Mouse (Mus musculus): Measurements from ENCODE around the gene Zdhhc18.
A peak's percentile ranks its signal among the peaks of the same experiment; 100 is the strongest.

Zdhhc18 gene

DNA sequence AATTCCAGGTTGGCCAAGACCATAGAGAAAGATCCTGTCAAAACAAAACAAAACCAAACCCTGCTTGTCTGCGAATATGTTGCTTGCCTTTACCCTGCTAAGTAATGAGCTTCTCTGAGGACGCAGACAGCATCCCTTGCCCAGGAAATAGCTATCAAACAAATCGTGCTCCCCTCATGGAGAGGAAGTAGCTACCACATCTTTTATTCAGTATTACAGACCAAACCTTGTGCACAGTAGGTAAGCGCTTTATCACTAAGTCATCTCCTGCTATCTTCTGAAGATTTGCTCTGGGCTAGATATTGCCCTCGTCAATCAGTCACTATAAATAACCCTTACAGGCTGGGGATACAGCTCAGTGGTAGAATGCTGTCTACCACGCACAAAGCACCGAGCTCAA lies 20.8 kb downstream of the Zdhhc18 start:
- DNase-seq = no peak

DNA sequence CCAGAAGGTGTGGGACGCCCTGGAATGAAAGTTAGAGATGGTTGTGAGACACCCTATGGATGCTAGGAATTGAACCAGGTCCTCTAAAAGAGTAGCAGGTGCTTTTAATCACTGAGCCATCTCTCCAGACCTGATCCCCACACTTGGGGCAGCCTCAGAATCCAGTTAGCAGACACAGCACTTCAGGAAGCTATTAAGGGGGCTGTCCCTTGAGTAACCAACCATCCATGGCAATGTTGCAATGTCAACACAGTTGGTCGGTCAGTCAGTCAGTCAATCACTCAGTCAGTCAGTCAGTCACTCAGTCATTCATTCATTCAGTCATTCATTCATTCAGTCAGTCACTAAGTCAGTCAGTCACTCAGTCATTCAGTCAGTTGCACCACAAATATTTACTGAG lies 21.4 kb downstream of the Zdhhc18 start:
- no peak for DNase-seq

DNA sequence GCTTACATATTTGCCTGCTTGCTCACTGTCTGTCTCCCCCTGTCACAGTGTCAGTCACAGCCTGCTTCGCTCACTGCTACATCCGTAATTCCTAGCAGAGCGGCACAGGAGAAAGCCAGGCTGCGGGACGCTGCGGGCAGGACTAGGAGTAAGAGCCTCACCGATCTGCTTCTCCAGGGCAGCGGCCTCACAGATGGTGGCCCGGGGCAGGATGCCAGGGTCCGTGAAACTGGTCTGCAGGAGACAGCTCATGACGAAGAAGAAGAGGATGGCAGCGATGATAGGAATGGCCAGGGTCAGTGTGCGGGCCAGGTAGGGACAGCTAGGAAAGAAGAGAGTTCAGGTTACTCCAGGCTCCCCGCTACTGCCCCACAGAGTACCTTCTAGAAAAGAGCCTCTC lies 22.9 kb downstream of the Zdhhc18 start:
- no peak for DNase-seq

DNA sequence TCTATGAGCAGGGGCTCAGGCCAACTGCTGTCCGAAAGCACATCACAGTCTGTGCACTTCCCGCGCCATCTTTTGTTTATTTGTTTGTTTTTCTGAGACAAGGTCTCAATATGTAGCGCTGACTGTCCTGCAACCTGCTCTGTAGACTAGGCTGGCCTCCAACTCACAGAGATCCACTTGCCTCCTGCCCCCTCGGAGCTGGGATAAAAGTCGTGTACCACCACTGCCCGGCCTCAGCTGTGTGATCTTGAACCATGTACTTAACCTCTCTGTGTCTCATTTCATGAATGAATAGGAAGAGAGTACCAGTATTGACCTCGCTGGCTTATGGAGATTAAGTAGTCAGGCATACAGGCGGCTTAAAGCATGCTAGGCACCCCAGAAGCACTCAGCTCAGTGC lies 23.3 kb downstream of the Zdhhc18 start:
- DNase-seq = no peak

DNA sequence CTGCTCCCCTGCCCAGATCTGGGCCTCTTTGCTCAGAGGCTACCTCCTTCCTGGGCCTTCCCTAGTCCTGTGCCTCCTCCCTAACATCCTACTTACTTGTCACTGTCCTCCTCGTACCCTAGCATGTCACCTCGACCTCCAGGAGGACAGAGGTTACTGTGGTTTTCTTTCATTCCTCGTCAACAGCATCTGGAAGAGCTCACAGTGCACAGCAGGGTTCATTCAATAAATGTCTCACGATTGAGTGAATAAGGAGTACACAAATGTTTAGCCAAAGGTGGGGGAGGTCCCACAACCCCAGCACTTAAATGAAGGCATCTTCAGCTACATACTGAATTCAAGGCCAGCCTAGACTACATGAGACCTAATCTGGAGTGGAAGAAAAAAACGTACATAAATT lies 23.7 kb downstream of the Zdhhc18 start:
- no peak for DNase-seq

DNA sequence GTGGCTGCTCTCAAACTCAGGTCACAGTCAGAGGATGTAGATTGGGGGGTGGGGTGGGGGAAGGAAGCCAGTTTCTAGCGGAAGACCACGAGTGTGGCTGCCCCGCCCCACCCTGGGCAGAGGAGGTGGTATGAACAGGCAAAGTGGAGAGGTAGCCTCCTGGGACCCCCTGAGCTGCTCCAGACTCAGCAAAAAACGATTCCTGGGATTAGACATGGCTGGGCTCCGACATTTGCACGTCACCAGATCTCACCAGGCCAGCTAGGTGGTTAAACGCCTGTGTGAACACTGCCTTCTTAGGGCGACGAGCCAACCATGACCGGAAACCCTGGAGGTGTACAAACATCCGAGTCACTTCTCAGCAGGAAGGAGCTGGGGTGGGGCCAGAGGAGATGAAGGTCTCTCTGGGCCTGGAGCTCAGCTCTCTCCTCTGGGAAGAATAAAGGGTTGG lies 24.3 kb downstream of the Zdhhc18 start:
- DNase-seq = no peak

DNA sequence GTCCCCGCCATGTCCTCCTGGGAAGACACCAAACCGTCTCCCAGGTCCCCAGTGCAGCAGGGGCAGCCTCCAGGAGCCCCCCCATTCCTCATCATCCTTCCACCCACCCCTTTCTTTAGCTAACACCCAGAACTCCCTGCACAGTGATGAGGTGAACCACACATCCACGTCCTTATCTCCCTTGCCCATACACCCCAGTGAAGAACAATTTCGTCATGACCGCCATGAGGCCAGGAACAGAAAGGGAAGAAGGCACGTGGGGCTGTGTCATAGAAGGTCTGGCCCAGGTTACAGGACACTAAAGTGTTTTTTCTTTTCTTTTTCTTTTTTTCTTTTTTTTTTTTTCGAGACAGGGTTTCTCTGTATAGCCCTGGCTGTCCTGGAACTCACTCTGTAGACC lies 25.1 kb downstream of the Zdhhc18 start:
- DNase-seq = no peak

DNA sequence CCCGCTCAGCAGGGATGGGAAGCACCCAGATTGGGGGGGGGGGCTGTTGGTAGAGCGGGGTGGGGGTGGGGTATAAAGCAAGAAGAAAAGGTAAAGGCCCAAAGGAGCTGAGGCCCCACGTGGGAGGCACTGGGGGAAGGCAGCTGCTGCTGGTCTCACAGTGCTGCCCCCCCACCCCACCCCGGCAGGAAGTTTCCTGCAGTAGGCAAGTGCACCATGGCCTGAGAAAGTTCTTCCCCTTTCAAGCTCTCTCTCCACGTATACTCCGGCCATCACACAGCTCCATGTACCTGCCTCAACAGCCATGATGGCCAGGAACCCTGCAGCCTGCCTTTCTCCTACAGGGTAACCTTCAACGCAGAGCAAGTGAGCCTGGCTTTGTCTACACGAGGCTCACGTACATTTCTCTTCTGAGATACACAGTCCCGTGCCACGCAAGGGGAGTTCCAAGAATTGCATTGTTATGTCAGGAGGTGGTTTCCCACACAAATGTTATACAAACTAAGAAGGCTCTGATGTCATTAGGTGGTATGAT lies 27.7 kb downstream of the Zdhhc18 start:
- DNase-seq = no peak

DNA sequence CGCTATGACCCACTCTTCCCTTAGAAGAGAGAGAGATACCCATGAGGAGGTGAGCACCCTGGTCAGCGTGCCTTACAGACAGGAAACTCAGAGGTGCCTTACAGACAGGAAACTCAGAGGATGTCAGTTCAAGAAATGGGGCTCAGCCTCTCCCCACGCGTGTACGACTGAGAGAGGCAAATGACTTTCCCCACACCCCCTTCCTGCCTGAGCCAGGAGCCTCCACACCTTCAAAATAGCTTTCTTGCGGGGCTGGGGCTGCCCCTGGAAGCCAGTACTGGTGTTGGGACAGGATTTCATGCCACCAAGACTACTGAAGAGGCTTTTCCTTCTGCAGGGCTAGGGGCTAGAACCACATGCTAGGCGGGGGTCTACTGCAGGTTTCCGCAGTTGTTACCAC lies 29.3 kb downstream of the Zdhhc18 start:
- DNase-seq = no peak

DNA sequence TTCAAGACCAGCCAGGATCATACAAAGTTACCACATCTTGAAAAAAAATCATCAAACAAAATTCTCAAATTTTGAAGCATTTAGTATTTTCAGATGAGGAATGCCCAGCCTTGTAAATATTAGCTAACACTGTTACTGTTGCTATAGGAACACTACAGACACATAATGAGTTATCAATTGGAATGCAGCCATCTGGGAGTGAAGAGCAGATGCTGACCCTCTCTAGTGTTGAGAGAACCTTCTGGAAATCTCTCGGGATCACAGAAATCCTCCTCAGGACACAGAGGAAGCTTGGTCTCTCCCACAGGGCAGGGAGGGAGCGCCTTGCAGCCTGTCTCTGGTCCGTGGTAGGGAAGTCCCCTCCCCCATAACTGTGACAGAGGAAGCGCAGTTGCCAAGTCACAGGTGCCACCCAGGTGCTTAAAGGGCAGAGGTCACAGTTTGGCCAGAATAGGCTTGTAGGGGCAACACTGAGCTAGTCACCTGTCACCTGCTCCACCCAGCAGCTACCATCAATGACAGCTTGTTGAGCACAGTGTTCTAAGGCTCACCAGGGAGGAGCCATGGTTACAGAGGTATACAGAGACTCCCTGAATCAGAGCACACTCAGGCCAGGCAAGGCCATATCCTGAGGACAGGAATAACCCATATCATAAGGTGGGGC lies 30.3 kb downstream of the Zdhhc18 start:
- no peak for DNase-seq

DNA sequence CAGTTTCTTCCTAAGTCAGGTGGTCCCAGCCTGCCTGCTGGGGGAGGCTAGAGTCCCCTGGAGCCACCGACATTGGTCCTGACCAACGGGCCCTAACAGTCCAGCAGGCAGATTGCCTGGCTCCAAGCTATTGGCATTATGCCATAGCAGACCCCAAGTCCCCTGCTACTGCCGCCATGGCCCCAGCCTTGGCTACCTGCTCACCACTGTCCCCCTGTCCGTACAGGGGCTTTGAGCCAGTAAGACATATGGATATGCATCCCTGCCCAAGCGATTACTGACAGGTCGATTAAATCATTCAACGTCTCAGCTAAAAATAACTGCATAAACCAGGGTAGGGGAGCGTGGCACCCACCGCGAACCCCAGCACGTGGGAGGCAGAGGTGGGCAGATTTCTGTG lies 32.0 kb downstream of the Zdhhc18 start:
- no peak for DNase-seq

DNA sequence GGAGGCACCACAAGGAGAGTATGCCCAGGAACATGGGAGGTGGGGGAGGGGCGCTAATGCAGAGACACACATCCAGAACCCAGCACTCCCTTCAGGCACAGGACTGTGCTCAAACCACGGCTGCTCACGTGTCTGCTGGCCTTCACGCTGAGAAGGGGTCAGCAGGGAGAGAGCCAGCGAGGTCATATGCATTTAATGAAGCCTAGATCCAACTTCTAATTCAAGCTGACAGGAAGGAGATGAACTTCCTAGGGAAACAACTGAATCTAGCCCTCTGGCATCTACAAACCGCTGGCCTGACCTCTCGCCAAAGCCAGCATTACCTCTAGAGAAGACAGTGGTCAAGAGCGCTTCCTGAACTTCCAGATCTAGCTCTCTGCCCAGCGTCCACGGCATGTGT lies 34.5 kb downstream of the Zdhhc18 start:
- no peak for DNase-seq

DNA sequence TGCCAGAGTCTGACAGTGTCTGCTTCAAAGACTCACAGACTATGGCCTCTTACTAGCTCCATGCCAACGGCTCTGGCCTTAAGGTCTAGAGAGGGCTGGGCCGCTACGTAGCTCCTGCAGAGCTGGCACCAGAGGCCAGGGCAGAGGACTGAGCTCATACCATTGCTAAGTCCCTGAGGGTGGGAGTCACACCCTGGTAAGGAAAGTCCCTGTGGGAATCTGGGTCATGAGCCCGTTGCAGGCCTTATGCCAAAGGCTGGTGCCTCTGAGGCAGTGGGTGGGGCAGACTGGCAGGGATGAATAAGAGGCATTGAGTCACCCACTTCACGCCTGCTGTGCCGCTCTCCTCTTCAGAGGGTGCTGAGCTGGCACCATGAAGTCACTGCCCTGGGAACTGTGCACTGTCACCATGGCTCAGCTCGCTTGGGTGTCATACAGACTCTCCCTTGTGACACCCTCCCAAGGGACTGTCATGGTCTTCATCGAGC lies 35.6 kb downstream of the Zdhhc18 start:
- peak; percentile 71 for DNase-seq

DNA sequence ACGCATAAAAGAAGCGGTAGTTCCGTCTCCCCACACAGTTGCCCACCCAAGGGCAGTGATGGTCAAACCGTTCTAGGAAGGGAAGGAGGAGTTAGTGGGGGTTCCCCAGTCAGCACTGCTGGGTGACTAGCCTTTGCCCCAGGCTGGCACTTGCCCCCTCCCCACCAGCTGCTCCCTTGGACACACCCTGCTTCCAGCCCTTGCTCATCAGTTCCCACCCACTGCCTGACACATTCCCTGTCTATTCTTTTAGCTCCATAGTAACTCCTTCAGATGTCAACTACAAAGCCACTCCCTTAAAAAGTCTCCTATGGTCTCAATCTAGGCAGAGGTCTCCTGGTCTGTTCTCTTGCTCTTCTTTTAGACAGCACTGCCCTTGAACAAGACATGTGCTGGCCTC lies 36.1 kb downstream of the Zdhhc18 start:
- DNase-seq = no peak

DNA sequence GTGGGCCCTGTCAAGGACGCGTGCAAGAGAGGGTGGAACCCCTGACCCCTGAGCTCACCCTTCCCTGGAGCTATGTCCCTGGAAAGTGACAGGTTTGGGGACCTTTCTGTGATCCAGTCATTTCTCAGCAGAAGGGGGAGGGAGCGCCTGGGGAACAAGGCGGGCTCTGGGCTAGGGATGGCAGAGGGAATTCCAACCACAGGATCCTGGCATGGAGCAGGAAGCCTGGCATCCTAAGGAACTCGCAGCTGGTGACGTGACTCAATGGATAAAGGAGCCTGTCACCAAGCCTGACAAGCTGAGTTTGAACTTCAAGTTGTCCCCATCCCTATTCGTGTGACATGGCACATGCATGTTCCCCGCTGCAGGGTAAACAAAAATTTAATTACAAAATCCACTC lies 36.9 kb downstream of the Zdhhc18 start:
- no peak for DNase-seq

DNA sequence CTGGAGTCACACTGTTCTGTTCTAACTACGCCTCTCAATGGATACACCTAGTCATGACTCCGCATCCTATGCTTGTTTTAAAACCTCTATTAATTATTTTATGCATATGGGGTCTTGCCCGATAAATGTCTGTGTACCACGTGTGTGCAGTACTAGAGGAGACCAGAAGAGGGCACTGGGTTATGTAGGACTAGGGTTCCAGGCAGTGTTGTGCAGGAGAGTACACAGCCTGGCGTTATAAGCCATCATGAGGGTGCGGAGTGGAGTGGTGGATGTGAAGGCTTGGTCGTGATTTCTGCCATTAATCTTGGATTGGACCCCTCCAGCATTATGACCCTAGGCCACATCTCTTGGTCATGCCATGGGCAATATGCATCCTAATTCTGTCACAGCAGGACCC lies 37.5 kb downstream of the Zdhhc18 start:
- DNase-seq = no peak

DNA sequence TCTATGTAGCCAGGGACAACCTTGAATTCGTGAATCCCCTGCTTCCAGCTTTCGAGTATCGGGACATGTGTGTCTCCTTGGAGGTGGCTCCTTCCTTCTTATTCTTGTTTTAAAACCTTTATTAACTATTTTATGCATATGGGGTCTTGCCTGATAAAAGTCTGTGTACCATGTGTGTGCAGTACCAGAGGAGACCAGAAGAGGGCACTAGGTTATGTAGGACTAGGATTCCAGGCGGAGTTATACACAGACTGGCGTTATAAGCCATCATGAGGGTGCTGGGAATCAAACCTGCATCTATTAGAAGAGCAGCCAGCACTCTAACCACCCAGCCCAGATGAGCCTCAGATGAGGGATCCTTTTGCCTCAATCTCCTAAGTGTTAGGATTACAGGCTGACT lies 38.1 kb downstream of the Zdhhc18 start:
- no peak for DNase-seq

DNA sequence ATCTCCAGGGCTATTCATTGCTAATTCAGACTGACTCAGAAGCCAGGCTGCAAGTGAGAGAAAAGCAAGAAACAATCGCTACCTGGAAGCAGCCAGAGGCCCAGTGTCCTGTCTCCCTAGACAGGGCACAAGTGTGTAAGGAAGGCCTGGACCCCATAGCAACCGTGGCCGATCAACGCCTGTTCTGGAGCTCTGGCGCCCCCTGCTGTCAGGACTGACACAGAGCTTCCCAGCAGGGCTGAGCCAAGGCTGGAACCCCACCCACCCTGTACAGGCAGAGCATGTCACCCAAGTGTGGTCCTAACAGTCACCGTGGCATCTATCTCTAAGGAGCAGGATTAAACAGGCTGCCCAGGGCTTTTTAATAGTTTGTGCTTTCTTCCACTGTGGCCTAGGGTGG lies 40.2 kb downstream of the Zdhhc18 start:
- peak; percentile 58 for DNase-seq

DNA sequence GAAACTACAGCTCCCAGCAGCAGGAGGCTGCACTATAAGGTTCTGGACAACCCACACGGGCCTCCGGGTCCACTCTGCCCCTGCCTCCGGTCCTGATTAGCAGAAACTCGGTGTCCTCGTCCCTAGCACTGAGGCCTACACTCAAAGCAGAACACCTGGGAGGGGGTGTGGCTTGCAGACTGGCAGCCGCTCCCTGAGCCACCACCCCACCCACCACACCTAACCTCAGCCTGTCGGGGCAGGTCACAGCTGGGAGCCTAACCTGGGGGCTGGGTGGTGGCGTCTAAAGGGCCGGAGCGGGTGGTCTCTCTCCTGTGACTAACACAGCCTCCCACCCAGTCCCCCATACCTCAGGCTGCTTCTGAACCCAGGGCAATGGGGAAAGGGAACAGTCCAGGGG lies 42.7 kb downstream of the Zdhhc18 start:
- no peak for DNase-seq

DNA sequence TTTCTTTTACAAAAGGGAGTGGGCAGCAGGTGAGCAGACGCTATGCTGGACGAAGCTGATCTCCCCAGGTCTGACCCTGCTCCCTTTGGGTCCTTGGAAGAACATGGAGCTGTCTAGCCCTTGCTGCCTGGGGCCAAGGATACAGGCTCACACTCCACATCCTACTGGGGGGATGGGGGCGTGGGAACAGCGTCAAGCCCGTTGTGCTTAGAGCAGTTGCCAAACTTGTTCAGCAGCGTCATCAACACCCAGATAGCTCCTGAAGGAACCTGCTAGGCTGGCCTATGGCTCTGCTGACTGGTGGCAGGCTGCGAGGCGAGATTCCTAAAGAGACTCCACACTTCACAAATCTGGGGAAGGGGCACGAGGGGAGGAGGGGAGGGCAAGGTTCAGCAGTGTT lies 44.6 kb downstream of the Zdhhc18 start:
- no peak for DNase-seq

DNA sequence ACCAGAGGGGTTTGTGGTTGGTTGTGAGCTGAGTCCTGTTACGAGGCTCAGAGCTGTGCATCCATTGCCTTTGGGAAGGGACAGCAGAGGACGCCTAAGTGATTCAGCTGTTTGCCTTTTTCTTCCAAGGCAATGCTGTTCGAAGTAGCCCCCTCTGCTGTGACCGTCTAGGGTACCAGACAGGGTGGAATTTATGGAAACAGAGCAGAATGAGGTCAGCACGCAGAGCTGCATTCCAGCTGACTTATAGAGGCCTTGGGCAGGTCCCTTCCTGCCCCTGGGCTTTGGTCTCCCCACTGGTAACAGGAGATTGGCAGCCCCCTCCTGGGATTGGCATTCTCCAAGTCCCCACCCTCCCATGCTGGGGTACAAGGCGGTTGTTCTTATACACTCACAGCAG lies 45.1 kb downstream of the Zdhhc18 start:
- DNase-seq = no peak

DNA sequence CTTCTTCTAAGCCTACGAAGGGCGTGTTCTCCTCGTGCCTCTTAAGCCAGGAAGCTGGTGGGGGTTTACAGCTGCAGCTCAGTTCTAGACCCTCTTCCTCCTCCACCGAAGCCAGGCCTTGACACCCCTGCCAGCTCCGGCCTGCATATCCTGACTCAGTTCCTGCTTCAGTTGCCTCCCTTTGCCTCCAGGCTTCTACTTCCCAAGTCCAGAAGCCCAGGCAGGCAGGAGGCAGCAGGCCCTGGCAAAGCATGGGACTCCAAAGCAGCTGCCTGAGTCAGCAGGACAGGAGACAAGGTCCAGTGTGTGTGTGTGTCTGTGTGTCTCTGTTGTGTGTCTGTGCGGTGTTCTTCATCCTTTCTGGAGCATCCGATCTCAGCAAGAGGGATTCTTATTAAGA lies 45.8 kb downstream of the Zdhhc18 start:
- no peak for DNase-seq

DNA sequence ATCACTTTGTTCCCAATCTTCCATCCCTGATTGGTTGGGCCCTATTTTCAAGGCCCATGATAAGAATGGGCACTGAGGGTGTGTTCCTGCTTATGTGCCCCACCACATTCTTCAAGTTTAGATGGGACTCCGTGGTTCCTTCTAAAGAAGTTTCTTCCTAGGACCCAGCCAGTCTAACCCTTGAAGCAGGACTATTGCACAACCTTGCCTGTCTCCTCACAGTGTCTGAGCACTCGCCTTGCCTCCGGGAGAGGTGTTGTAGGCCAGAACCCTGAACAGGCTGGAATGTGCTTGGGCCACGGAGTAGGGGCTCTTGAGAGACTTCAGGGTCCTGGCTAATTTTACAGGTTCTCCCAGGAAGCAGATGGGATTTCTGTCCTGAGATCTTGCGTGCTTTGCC lies 46.9 kb downstream of the Zdhhc18 start:
- DNase-seq = no peak

DNA sequence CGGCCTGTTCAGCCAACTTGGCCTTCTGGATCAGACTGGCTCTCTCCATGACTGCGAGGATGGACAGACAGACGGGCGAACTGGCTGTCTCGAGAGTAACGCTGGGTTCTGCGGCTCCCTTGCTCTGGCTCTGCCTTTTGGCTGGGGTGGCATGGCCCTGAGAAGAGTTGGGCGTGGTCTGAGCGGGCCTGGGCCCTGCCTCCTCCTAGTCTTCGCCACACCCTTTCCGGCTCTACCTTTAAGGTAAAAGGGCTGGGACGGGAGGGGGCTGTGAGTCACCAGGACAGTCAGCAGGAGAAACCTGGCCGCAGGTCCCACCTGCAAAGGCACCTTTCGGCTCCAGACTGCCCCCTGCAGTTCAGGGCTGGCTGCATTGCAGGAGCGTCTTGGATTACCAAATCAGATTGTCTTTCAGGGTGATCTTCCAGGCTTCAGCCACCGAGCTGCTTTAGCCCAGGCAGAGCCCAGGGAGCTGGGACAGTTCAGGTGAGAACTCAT lies 48.2 kb downstream of the Zdhhc18 start, which contains the start of gene Sfn:
TSS of gene Sfn (minus strand) at position 448 of the 498 bp plus-strand sequence.
- DNase-seq = no peak

DNA sequence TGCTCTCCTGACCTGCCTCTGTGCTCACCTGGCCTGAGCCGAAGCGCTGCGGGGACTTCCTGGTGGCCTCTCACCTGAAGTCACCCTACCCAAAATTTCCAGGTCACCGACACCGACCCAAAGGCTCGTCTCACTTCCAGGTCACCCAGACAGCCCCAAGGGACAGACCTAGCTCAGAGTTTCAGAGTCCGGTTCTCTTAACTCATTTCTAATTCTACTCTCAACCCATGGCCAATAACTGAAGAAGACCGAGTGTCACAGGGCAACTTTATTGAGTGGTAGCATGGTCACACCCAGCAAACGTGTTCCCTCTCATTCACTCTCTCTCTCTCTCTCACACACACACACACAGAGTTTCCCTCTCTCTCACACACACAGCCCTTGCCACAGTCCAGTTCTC lies 49.6 kb downstream of the Zdhhc18 start:
- no peak for DNase-seq

Measured in right cerebral cortex, postnatal 25 days (tissue).